Mouse (Mus musculus): Measurements from ENCODE around the gene Myl12a. TPM values are rescaled to one million over a fixed set of nuclear protein-coding genes. Genes with fewer than 3 reads are reported as not detected.

Myl12a gene
- total and polyA plus RNA-seq, 2 experiments from 2014 or later, result 429 to 817 TPM

- no peak overlapping the region for H3K9ac ChIP-seq (replicated peaks; ENCODE audit: low read depth, low read length)
- H3K9me3 ChIP-seq (replicated peaks; ENCODE audit: control insufficient read depth, low read length), result no peaks in the 10 kb centered on the region
- no peak overlapping the region for H3K4me2 ChIP-seq (ENCODE audit: low read depth, low read length)
- H3K27me3 ChIP-seq (ENCODE audit: control insufficient read depth, insufficient read depth, low read length), result no peaks in the 10 kb centered on the region
- no peak for TF ChIP-seq CTCF (IDR thresholded peaks at IDR 0.05; ENCODE audit: low read depth)
- TF ChIP-seq EP300 (IDR thresholded peaks at IDR 0.05; ENCODE audit: low read depth), result no peak
- WGBS, result 77% methylated on average over 10 of the region's 10 CpGs
- no peak for ATAC-seq (ENCODE audit: insufficient read depth, low read depth)
- no peaks in the 10 kb centered on the region for H3K36me3 ChIP-seq (replicated peaks; ENCODE audit: control insufficient read depth, insufficient read depth, low read length)
- no peaks in the 10 kb centered on the region for H3K4me1 ChIP-seq (ENCODE audit: control insufficient read depth, insufficient read depth)
- no peak overlapping the region for H3K4me3 ChIP-seq (ENCODE audit: low read depth, low read length)
- no peak overlapping the region for H3K27ac ChIP-seq (ENCODE audit: low read depth)
- DNase-seq (ENCODE audit: low spot score), result no peak
These were observed 51.4 kb downstream of the Myl12a start for GRCm38 (mm10) chr17:70951266-70951665.

- Histone ChIP-seq H3K4me3 (ENCODE audit: low read depth, low read length) (no peak overlapping the region), H3K27me3 (ENCODE audit: control insufficient read depth, insufficient read depth, low read length) (no peaks in the 10 kb centered on the region), H3K36me3 (replicated peaks; ENCODE audit: control insufficient read depth, insufficient read depth, low read length) (no peaks in the 10 kb centered on the region), H3K27ac (ENCODE audit: low read depth) (no peak overlapping the region), H3K9ac (replicated peaks; ENCODE audit: low read depth, low read length) (no peak overlapping the region), H3K4me2 (ENCODE audit: low read depth, low read length) (no peak overlapping the region), H3K4me1 (ENCODE audit: control insufficient read depth, insufficient read depth) (no peaks in the 10 kb centered on the region), H3K9me3 (replicated peaks; ENCODE audit: control insufficient read depth, low read length) (no peaks in the 10 kb centered on the region)
- no peak for DNase-seq (ENCODE audit: low spot score)
- no peak for ATAC-seq (ENCODE audit: insufficient read depth, low read depth)
- 52% methylated on average over 7 of the region's 7 CpGs for WGBS
- no peak for TF ChIP-seq CTCF (IDR thresholded peaks at IDR 0.05; ENCODE audit: low read depth)
- no peak for TF ChIP-seq EP300 (IDR thresholded peaks at IDR 0.05; ENCODE audit: low read depth)
These were observed 53.5 kb downstream of the Myl12a start for GRCm38 (mm10) chr17:70949171-70949570.

GRCm38 (mm10) chr17:70948721-70949120 is 54.0 kb downstream of the Myl12a start:
- H3K27ac ChIP-seq (ENCODE audit: low read depth), result no peak overlapping the region
- WGBS, result 75% methylated on average over 8 of the region's 8 CpGs
- no peak overlapping the region for H3K4me2 ChIP-seq (ENCODE audit: low read depth, low read length)
- H3K9ac ChIP-seq (replicated peaks; ENCODE audit: low read depth, low read length), result no peak overlapping the region
- ATAC-seq (ENCODE audit: insufficient read depth, low read depth), result no peak
- no peaks in the 10 kb centered on the region for H3K36me3 ChIP-seq (replicated peaks; ENCODE audit: control insufficient read depth, insufficient read depth, low read length)
- H3K27me3 ChIP-seq (ENCODE audit: control insufficient read depth, insufficient read depth, low read length), result no peaks in the 10 kb centered on the region
- H3K9me3 ChIP-seq (replicated peaks; ENCODE audit: control insufficient read depth, low read length), result no peaks in the 10 kb centered on the region
- no peaks in the 10 kb centered on the region for H3K4me1 ChIP-seq (ENCODE audit: control insufficient read depth, insufficient read depth)
- TF ChIP-seq EP300 (IDR thresholded peaks at IDR 0.05; ENCODE audit: low read depth) (no peak), CTCF (IDR thresholded peaks at IDR 0.05; ENCODE audit: low read depth) (no peak)
- no peak for DNase-seq (ENCODE audit: low spot score)
- H3K4me3 ChIP-seq (ENCODE audit: low read depth, low read length), result no peak overlapping the region

GRCm38 (mm10) chr17:70943779-70944178 is 58.9 kb downstream of the Myl12a start:
- TF ChIP-seq CTCF (IDR thresholded peaks at IDR 0.05; ENCODE audit: low read depth) (no peak), EP300 (IDR thresholded peaks at IDR 0.05; ENCODE audit: low read depth) (no peak)
- no peak overlapping the region for H3K4me3 ChIP-seq (ENCODE audit: low read depth, low read length)
- H3K27me3 ChIP-seq (ENCODE audit: control insufficient read depth, insufficient read depth, low read length), result no peaks in the 10 kb centered on the region
- ATAC-seq (ENCODE audit: insufficient read depth, low read depth) (no peak), DNase-seq (ENCODE audit: low spot score) (no peak)
- WGBS, result 87% methylated on average over 4 of the region's 4 CpGs
- no peaks in the 10 kb centered on the region for H3K4me1 ChIP-seq (ENCODE audit: control insufficient read depth, insufficient read depth)
- H3K9ac ChIP-seq (replicated peaks; ENCODE audit: low read depth, low read length), result no peak overlapping the region
- no peaks in the 10 kb centered on the region for H3K36me3 ChIP-seq (replicated peaks; ENCODE audit: control insufficient read depth, insufficient read depth, low read length)
- no peak overlapping the region for H3K4me2 ChIP-seq (ENCODE audit: low read depth, low read length)
- no peak overlapping the region for H3K27ac ChIP-seq (ENCODE audit: low read depth)
- H3K9me3 ChIP-seq (replicated peaks; ENCODE audit: control insufficient read depth, low read length), result no peaks in the 10 kb centered on the region

Other genes starting within 250 kb of the Myl12a start
- gene Tgif1, start 149.3 kb downstream of the Myl12a start, total RNA-seq (2014; rRNA removed; ENCODE audit: low replicate concordance), result 7.8 and 12.9 TPM in 2 replicates
- 9.0 and 10.6 TPM in 2 replicates for gene Tgif1, start 149.3 kb downstream of the Myl12a start, polyA plus RNA-seq (2015; fragmentation: Nextera tagmentation; extraction: Ambion mirVana)
- gene Myom1, start 245 bp downstream of the Myl12a start, total RNA-seq (2014; rRNA removed; ENCODE audit: low replicate concordance), result 392 and 459 TPM in 2 replicates
- 214 and 238 TPM in 2 replicates for gene Myom1, start 245 bp downstream of the Myl12a start, polyA plus RNA-seq (2015; fragmentation: Nextera tagmentation; extraction: Ambion mirVana)
- 7.7 and 22.2 TPM in 2 replicates for gene Lpin2, start 179.7 kb upstream of the Myl12a start, total RNA-seq (2014; rRNA removed; ENCODE audit: low replicate concordance)
- gene Lpin2, start 179.7 kb upstream of the Myl12a start, polyA plus RNA-seq (2015; fragmentation: Nextera tagmentation; extraction: Ambion mirVana), result 7.2 and 8.5 TPM in 2 replicates

Measured in heart, postnatal 0 days (tissue).